Mouse (Mus musculus) CH12.LX (cell line): ENCODE measurements around the gene Cyp2d40. TPM values are rescaled to one million over a fixed set of nuclear protein-coding genes. Genes with fewer than 3 reads are reported as not detected.
"Not testable (repeated sequence)": the region's sequence is repeated elsewhere in the genome, so short reads cannot be mapped to it uniquely, and the experiment has no call there.

Experiments
- DNase-seq: peaks from one replicate; pipeline ENCODE4 v3.0.0-alpha.2; 2013; ENCODE audit errors: extremely low read depth
- H3K27ac ChIP-seq: 2 replicates; pipeline ENCODE4 v1.5.1; 2012; ENCODE audit warnings: low read depth, mild to moderate bottlenecking, control low read depth, moderate library complexity; ENCODE audit not compliant: insufficient read depth
- H3K27me3 ChIP-seq: replicated peaks from 2 replicates; pipeline ENCODE3; 2012; ENCODE audit warnings: inconsistent platforms
- H3K36me3 ChIP-seq, 2 experiments: replicated peaks in 1 of 2; 2 replicates each; pipeline versions ENCODE3 to v1.6.1; 2012; ENCODE audit warnings: inconsistent platforms in 1 of 2, low read length in 1 of 2, mild to moderate bottlenecking in 1 of 2, mixed read lengths in 1 of 2, moderate library complexity in 1 of 2; ENCODE audit not compliant: control insufficient read depth in 1 of 2, insufficient read depth in 1 of 2
- H3K4me1 ChIP-seq, 2 experiments: 2 replicates each; pipeline ENCODE4 v1.6.1; 2012; ENCODE audit warnings: inconsistent platforms in 1 of 2, moderate library complexity in 1 of 2; ENCODE audit not compliant: insufficient read depth in 2 of 2, control insufficient read depth in 1 of 2
- H3K4me2 ChIP-seq: 2 replicates; pipeline ENCODE4 v1.6.1; 2012; ENCODE audit warnings: low read depth, mild to moderate bottlenecking, control low read depth; ENCODE audit not compliant: poor library complexity, insufficient read depth, severe bottlenecking
- H3K4me3 ChIP-seq, 3 experiments: fragments of 150-350 bp in 1 of 3; sonication (generic) in 1 of 3; replicated peaks in 1 of 3; 2 replicates each; pipeline versions ENCODE3 to v1.5.1; 2011 to 2012; ENCODE audit warnings: low read depth in 2 of 3, low read length in 2 of 3, mild to moderate bottlenecking in 2 of 3, moderate library complexity in 2 of 3, control low read depth in 1 of 3, improper control_type of control experiment in 1 of 3, inconsistent platforms in 1 of 3, mixed read lengths in 1 of 3; ENCODE audit not compliant: poor library complexity in 1 of 3
- H3K79me2 ChIP-seq: replicated peaks from 2 replicates; pipeline ENCODE4 v1.6.1; 2012; ENCODE audit warnings: mild to moderate bottlenecking, moderate library complexity; ENCODE audit not compliant: control insufficient read depth, poor library complexity, insufficient read depth, severe bottlenecking; ENCODE audit errors: extremely low read depth
- H3K9ac ChIP-seq: 2 replicates; pipeline ENCODE4 v1.6.1; 2012; ENCODE audit warnings: low read depth, mild to moderate bottlenecking, control low read depth, moderate library complexity; ENCODE audit not compliant: insufficient read depth
- H3K9me3 ChIP-seq: replicated peaks from 2 replicates; pipeline ENCODE3; 2012; ENCODE audit warnings: low read length, inconsistent platforms, mixed read lengths
- EP300 ChIP-seq: IDR thresholded peaks from 2 replicates; pipeline ENCODE4 v1.6.1; 2011; ENCODE audit warnings: low read length, improper control_type of control experiment
- JUND ChIP-seq: conservative IDR thresholded peaks from 2 replicates; pipeline ENCODE4 v1.6.1; 2011; ENCODE audit warnings: low read depth, low read length, improper control_type of control experiment
- MXI1 ChIP-seq: IDR thresholded peaks from 2 replicates; pipeline ENCODE4 v1.6.1; 2011; ENCODE audit warnings: mild to moderate bottlenecking, low read depth, low read length, improper control_type of control experiment
- NRF1 ChIP-seq: IDR thresholded peaks from 2 replicates; pipeline ENCODE4 v1.6.1; 2014; ENCODE audit warnings: low read depth, mild to moderate bottlenecking, inconsistent platforms, low read length, improper control_type of control experiment, moderate library complexity
- POLR2A ChIP-seq: IDR thresholded peaks from 2 replicates; pipeline ENCODE4 v1.6.1; 2011; ENCODE audit warnings: low read depth, mild to moderate bottlenecking, improper control_type of control experiment, low read length
- POLR2AphosphoS2 ChIP-seq: IDR thresholded peaks from 2 replicates; pipeline ENCODE4 v1.6.1; 2011; ENCODE audit warnings: low read depth, low read length, improper control_type of control experiment
- SIN3A ChIP-seq: IDR thresholded peaks from 2 replicates; pipeline ENCODE4 v1.6.1; 2012; ENCODE audit warnings: low read length, improper control_type of control experiment, inconsistent platforms
- TBP ChIP-seq: conservative IDR thresholded peaks from 2 replicates; pipeline ENCODE4 v1.6.1; 2011; ENCODE audit warnings: low read depth, low read length, improper control_type of control experiment
- TCF12 ChIP-seq: IDR thresholded peaks from 2 replicates; pipeline ENCODE4 v1.6.1; 2014; ENCODE audit warnings: low read depth, mild to moderate bottlenecking, inconsistent platforms, low read length, improper control_type of control experiment
- ZNF384 ChIP-seq: IDR thresholded peaks from 2 replicates; pipeline ENCODE4 v1.6.1; 2012; ENCODE audit warnings: low read depth, low read length, improper control_type of control experiment, inconsistent platforms
- dilution Hi-C: fragments of 300-500 bp; cut with MboI; formaldehyde crosslinking; loops from 2 replicates; pipeline ENCODE4 v1.14.3; 2020; ENCODE audit warnings: low sequenced_read_pairs; ENCODE audit not compliant: extremely low pct_unique_long_range_greater_than_20kb, extremely low pct_ligation_motif_present
- in situ Hi-C: fragments of 300-500 bp; cut with MboI; formaldehyde crosslinking; loops from 3 replicates; pipeline ENCODE4 v1.14.3; 2019; ENCODE audit warnings: low sequenced_read_pairs, low pct_ligation_motif_present, low pct_unique_long_range_greater_than_20kb, mixed read lengths
- polyA plus RNA-seq: library from polyadenylated mRNA; unstranded; fragments of >175 nt; gene quantifications from 2 replicates; pipeline ENCODE4 v1.2.1, GENCODE M21; 2012; ENCODE audit warnings: low read depth; ENCODE audit not compliant: insufficient read length
- total RNA-seq, 2 experiments: library from RNA; depleted of rRNA; stranded (reverse); fragments of 300-350 nt in 1 of 2; fragments of >200 nt in 1 of 2; gene quantifications; 2 replicates each; pipeline ENCODE4 v1.2.3; 2012 to 2014

The Cyp2d40 gene
- total and polyA plus RNA-seq, 3 experiments, result not detected

DNA sequence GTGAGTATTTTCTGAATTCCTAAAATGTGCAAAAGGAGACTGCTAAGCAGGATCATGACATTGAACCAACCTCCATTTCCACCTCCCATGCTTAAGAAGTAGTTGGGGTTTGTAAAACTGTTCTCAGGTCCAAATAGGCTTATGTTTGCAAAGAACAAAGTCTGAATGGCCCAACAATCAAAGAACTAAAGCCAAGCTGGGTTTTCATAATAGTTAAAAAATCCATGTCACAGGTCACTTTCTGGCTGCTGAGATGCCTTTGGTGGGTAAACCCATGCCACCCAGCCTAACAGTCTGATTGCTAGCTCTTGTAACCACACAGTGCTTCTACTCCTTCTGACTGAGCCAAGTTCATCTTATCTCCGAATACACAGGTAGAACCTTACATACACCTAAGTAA lies 20.6 kb upstream of the Cyp2d40 start:
- H3K9me3 ChIP-seq, result no peaks in the 10 kb centered on the region
- TF ChIP-seq POLR2A, result no peak
- TF ChIP-seq JUND, result no peak
- no peak for TF ChIP-seq TCF12
- TF ChIP-seq NRF1, result no peak
- no peaks in the 10 kb centered on the region for H3K4me1 ChIP-seq
- H3K4me2 ChIP-seq, result no peak overlapping the region
- no peaks in the 10 kb centered on the region for H3K36me3 ChIP-seq
- dilution Hi-C loops, result no loop called here
- no peak overlapping the region for H3K4me3 ChIP-seq
- no peak for DNase-seq
- H3K27me3 ChIP-seq, result peaks cover 41% of the 10 kb centered on the region
- H3K79me2 ChIP-seq, result no peaks in the 10 kb centered on the region
- no peak overlapping the region for H3K27ac ChIP-seq
- in situ Hi-C loops, result loop anchor here (25.0 kb wide), 1 partner anchor 497 kb away; the partner anchor contains the start of gene Wbp2nl
- H3K9ac ChIP-seq, result no peak overlapping the region

- no peak overlapping the region for H3K27ac ChIP-seq
- DNase-seq, result no peak
- H3K9ac ChIP-seq, result no peak overlapping the region
- no peak overlapping the region for H3K4me3 ChIP-seq
- H3K79me2 ChIP-seq, result no peaks in the 10 kb centered on the region
- H3K36me3 ChIP-seq, result no peaks in the 10 kb centered on the region
- in situ Hi-C loops (loop anchor here (25.0 kb wide), 1 partner anchor 496 kb away; the partner anchor contains the start of gene Wbp2nl), dilution Hi-C loops (no loop called here)
- TF ChIP-seq MXI1 (no peak), EP300 (no peak), TBP (no peak), SIN3A (no peak), ZNF384 (no peak), POLR2AphosphoS2 (no peak)
- H3K4me2 ChIP-seq, result no peak overlapping the region
- H3K27me3 ChIP-seq, result peaks cover 44% of the 10 kb centered on the region
- no peaks in the 10 kb centered on the region for H3K9me3 ChIP-seq
- H3K4me1 ChIP-seq, result no peaks in the 10 kb centered on the region
These were observed 19.8 kb upstream of the Cyp2d40 start for GRCm38 (mm10) chr15:82783800-82784199.

DNA sequence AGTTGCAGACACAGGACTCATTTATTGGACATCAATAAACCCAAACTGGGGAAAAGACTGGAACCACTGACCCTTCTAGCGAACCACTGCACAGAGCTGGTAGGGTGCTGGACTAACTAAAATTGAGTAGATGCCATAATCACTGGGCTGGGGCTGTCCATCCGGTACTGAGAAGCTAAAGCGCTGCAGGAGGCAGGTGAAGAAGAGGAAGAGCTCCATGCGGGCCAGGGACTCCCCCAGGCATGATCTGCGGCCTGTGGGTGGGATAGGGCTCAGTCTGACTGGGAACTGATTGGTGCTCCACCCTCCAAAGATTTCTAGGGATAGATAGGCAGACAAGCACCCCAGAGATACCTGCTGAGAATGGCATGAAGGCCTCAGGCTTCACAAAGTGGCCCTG lies 13.9 kb upstream of the Cyp2d40 start:
- H3K79me2 ChIP-seq, H3K4me2 ChIP-seq, H3K4me1 ChIP-seq, H3K4me3 ChIP-seq, DNase-seq, H3K27ac ChIP-seq, H3K9me3 ChIP-seq, dilution Hi-C loops, H3K36me3 ChIP-seq, H3K9ac ChIP-seq: not testable (repeated sequence)
- in situ Hi-C loops, result loop anchor here (25.0 kb wide), 1 partner anchor 491 kb away; the partner anchor contains the start of gene Wbp2nl
- peaks cover 68% of the 10 kb centered on the region for H3K27me3 ChIP-seq
